Mouse (Mus musculus): ENCODE data around the gene Ggt1.

DNA sequence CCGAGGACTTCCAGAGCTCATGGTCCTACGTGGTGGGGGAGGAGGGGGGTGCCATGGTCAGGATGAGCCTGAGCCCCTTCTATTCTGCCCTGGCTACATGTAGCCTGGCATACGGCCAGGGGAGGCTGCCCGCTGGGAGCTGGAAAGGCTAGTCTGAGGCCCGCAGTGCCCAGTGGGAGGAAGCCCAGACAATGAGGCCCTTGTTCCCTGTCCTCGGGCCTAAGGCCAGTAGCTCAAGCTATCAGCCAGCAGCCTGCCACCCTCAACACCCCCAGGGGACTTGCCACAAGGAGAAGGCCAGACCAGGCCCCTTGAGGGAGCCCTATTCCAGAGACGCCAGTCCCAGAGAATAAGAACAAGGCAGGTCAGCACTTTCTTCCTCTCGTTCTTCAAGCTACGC, 5.4 kb upstream of the Ggt1 start:
- no peak for TF ChIP-seq CTCF (IDR thresholded peaks at IDR 0.05; ENCODE audit: extremely low read depth, insufficient read depth, low read length)
- TF ChIP-seq POLR2A (IDR thresholded peaks at IDR 0.05; ENCODE audit: extremely low read depth, insufficient read depth, low read length): 0 out of 2 replicates have a peak, but pooled peaks have one; percentile 6
